Mouse (Mus musculus) megakaryocyte, embryonic 14.5 days (primary cell): ENCODE measurements around the gene Itgb8. TPM values are rescaled to one million over a fixed set of nuclear protein-coding genes. Genes with fewer than 3 reads are reported as not detected.

Experiments
- H3K27me3 ChIP-seq: replicated peaks from 2 replicates; pipeline ENCODE3; 2012; ENCODE audit warnings: inconsistent platforms
- H3K36me3 ChIP-seq: replicated peaks from 2 replicates; pipeline ENCODE3; 2012; ENCODE audit warnings: low read length, inconsistent platforms, mixed read lengths
- H3K4me1 ChIP-seq: 2 replicates; pipeline ENCODE4 v1.6.1; 2012; ENCODE audit warnings: inconsistent platforms
- H3K4me3 ChIP-seq: replicated peaks from 2 replicates; pipeline ENCODE3; 2012; ENCODE audit warnings: moderate library complexity, mild to moderate bottlenecking, inconsistent platforms
- H3K9me3 ChIP-seq: 2 replicates; pipeline ENCODE4 v1.6.1; 2012; ENCODE audit warnings: inconsistent platforms
- FLI1 ChIP-seq: IDR thresholded peaks from 2 replicates; pipeline ENCODE4 v1.6.1; 2012; ENCODE audit warnings: low read length, inconsistent platforms, mixed read lengths
- GATA1 ChIP-seq: IDR thresholded peaks from 3 replicates; pipeline ENCODE4 v1.6.1; 2012; ENCODE audit warnings: mixed read lengths, low read length, inconsistent platforms, borderline replicate concordance
- polyA plus RNA-seq: library from polyadenylated mRNA; stranded (reverse); fragments of >175 nt; gene quantifications from 2 replicates; pipeline ENCODE4 v1.2.3, GENCODE M21; 2012; ENCODE audit warnings: low replicate concordance; ENCODE audit not compliant: insufficient read depth

Itgb8 gene
- polyA plus RNA-seq: not detected in 2 replicates

- H3K9me3 ChIP-seq: no peaks in the 10 kb centered on the region
- H3K4me1 ChIP-seq: peaks cover 17% of the 10 kb centered on the region
- peaks cover 29% of the 10 kb centered on the region for H3K27me3 ChIP-seq
- no peak for TF ChIP-seq FLI1
- H3K4me3 ChIP-seq: peak within 1 kb of the TSS; percentile 87
- H3K36me3 ChIP-seq: no peaks in the 10 kb centered on the region
Measured at GRCm38 (mm10) chr12:119238696-119239415, at the start of gene Itgb8. Itgb8 (minus strand) TSS chr12:119238802.

GRCm38 (mm10) chr12:119276282-119276681, 37.7 kb upstream of the Itgb8 start:
- H3K4me1 ChIP-seq: no peaks in the 10 kb centered on the region
- H3K27me3 ChIP-seq: no peaks in the 10 kb centered on the region
- no peak overlapping the region for H3K4me3 ChIP-seq
- H3K36me3 ChIP-seq: no peaks in the 10 kb centered on the region
- TF ChIP-seq FLI1 (no peak), GATA1 (no peak)
- peaks cover 5% of the 10 kb centered on the region; the same call in 1 of the 2 replicates for H3K9me3 ChIP-seq

- H3K4me3 ChIP-seq: no peak overlapping the region
- H3K4me1 ChIP-seq: no peaks in the 10 kb centered on the region
- TF ChIP-seq GATA1 (no peak), FLI1 (no peak)
- no peaks in the 10 kb centered on the region for H3K9me3 ChIP-seq
- no peaks in the 10 kb centered on the region for H3K27me3 ChIP-seq
- no peaks in the 10 kb centered on the region for H3K36me3 ChIP-seq
Measured at GRCm38 (mm10) chr12:119273605-119274004, 35.0 kb upstream of the Itgb8 start.

- Histone ChIP-seq H3K4me1 (no peaks in the 10 kb centered on the region), H3K9me3 (0 out of 2 replicates have a peak, but pooled peaks cover 4% of the 10 kb centered on the region), H3K27me3 (no peaks in the 10 kb centered on the region), H3K4me3 (no peak overlapping the region), H3K36me3 (no peaks in the 10 kb centered on the region)
- no peak for TF ChIP-seq FLI1
- no peak for TF ChIP-seq GATA1
Measured at GRCm38 (mm10) chr12:119271964-119272363, 33.4 kb upstream of the Itgb8 start.

- H3K4me1 ChIP-seq: no peaks in the 10 kb centered on the region
- 0 out of 2 replicates have a peak, but pooled peaks cover 4% of the 10 kb centered on the region for H3K9me3 ChIP-seq
- H3K27me3 ChIP-seq: no peaks in the 10 kb centered on the region
- TF ChIP-seq FLI1 (no peak), GATA1 (no peak)
- no peaks in the 10 kb centered on the region for H3K36me3 ChIP-seq
- H3K4me3 ChIP-seq: no peak overlapping the region
Measured at GRCm38 (mm10) chr12:119270036-119270435, 31.4 kb upstream of the Itgb8 start.

- Histone ChIP-seq H3K36me3 (no peaks in the 10 kb centered on the region), H3K27me3 (no peaks in the 10 kb centered on the region), H3K4me1 (no peaks in the 10 kb centered on the region), H3K4me3 (no peak overlapping the region), H3K9me3 (0 out of 2 replicates have a peak, but pooled peaks cover 4% of the 10 kb centered on the region)
- TF ChIP-seq GATA1 (no peak), FLI1 (no peak)
Measured at GRCm38 (mm10) chr12:119268723-119269122, 30.1 kb upstream of the Itgb8 start.

- no peak for TF ChIP-seq FLI1
- no peak for TF ChIP-seq GATA1
- no peaks in the 10 kb centered on the region for H3K36me3 ChIP-seq
- H3K27me3 ChIP-seq: no peaks in the 10 kb centered on the region
- H3K9me3 ChIP-seq: 0 out of 2 replicates have a peak, but pooled peaks cover 4% of the 10 kb centered on the region
- no peaks in the 10 kb centered on the region for H3K4me1 ChIP-seq
- H3K4me3 ChIP-seq: no peak overlapping the region
Measured at GRCm38 (mm10) chr12:119264506-119264905, 25.9 kb upstream of the Itgb8 start.

GRCm38 (mm10) chr12:119248581-119248980, 10.0 kb upstream of the Itgb8 start:
- H3K36me3 ChIP-seq: no peaks in the 10 kb centered on the region
- TF ChIP-seq FLI1 (no peak), GATA1 (no peak)
- H3K4me1 ChIP-seq: no peaks in the 10 kb centered on the region
- H3K27me3 ChIP-seq: no peaks in the 10 kb centered on the region
- no peaks in the 10 kb centered on the region for H3K9me3 ChIP-seq
- H3K4me3 ChIP-seq: no peak overlapping the region

- Histone ChIP-seq H3K4me3 (no peak overlapping the region), H3K4me1 (peaks cover 17% of the 10 kb centered on the region), H3K27me3 (peaks cover 29% of the 10 kb centered on the region), H3K36me3 (no peaks in the 10 kb centered on the region), H3K9me3 (no peaks in the 10 kb centered on the region)
- TF ChIP-seq FLI1: no peak
- TF ChIP-seq GATA1: no peak
Measured at GRCm38 (mm10) chr12:119241071-119241470, 2.5 kb upstream of the Itgb8 start.

GRCm38 (mm10) chr12:119237921-119238695, 494 bp downstream of the Itgb8 start:
- Histone ChIP-seq H3K36me3 (no peaks in the 10 kb centered on the region), H3K4me3 (peak overlapping the region; percentile 87), H3K9me3 (no peaks in the 10 kb centered on the region), H3K4me1 (peaks cover 17% of the 10 kb centered on the region), H3K27me3 (peaks cover 29% of the 10 kb centered on the region)
- TF ChIP-seq GATA1 (no peak), FLI1 (no peak)
